Mouse (Mus musculus) hindbrain, embryonic 15.5 days (tissue): ENCODE results near the gene Amy2a4. TPM values are rescaled to one million over a fixed set of nuclear protein-coding genes. Genes with fewer than 3 reads are reported as not detected.
"Not testable (repeated sequence)": the region's sequence is repeated elsewhere in the genome, so short reads cannot be mapped to it uniquely, and the experiment has no call there.

ENCODE experiments used
- ATAC-seq: fragments of 200-750 bp; cut with Nextera tagmentation; 2 replicates; pipeline ENCODE4 v1.8.0; 2017; ENCODE audit warnings: low read depth, moderate number of reproducible peaks, moderate TSS enrichment; ENCODE audit not compliant: low FRiP score
- H3K27ac ChIP-seq: fragments of 300-500 bp; sonication (generic); replicated peaks from 2 replicates; pipeline ENCODE4 v1.5.1; 2015; ENCODE audit warnings: mild to moderate bottlenecking, inconsistent platforms
- H3K27me3 ChIP-seq: fragments of 300-500 bp; sonication (generic); 2 replicates; pipeline ENCODE4 v1.6.1; 2015; ENCODE audit warnings: control low read depth, inconsistent platforms
- H3K36me3 ChIP-seq: fragments of 300-500 bp; sonication (generic); 2 replicates; pipeline ENCODE4 v1.6.1; 2015; ENCODE audit warnings: control low read depth, inconsistent platforms
- H3K4me1 ChIP-seq: fragments of 300-500 bp; sonication (generic); replicated peaks from 2 replicates; pipeline ENCODE4 v1.6.1; 2015; ENCODE audit warnings: control low read depth, inconsistent platforms
- H3K4me2 ChIP-seq: fragments of 300-500 bp; sonication (generic); 2 replicates; pipeline ENCODE4 v1.6.1; 2015; ENCODE audit warnings: moderate library complexity, mild to moderate bottlenecking, inconsistent platforms
- H3K4me3 ChIP-seq: fragments of 300-500 bp; sonication (generic); 2 replicates; pipeline ENCODE4 v1.5.1; 2015; ENCODE audit warnings: mild to moderate bottlenecking, inconsistent platforms
- H3K9ac ChIP-seq: fragments of 300-500 bp; sonication (generic); 2 replicates; pipeline ENCODE4 v1.6.1; 2015; ENCODE audit warnings: inconsistent platforms
- H3K9me3 ChIP-seq: fragments of 300-500 bp; sonication (generic); 2 replicates; pipeline ENCODE4 v1.6.1; 2016; ENCODE audit warnings: control low read depth, inconsistent platforms
- WGBS: fragments of 180-500 bp; shearing (Covaris S2); methylation state at CpG from one replicate; pipeline ENCODE4 v1.1.7; 2015; 5-methylcytosine and 5-hydroxymethylcytosine counted together
- polyA plus RNA-seq: library from polyadenylated mRNA; unstranded; fragments of >200 nt; fragmentation: Nextera tagmentation; extraction: Ambion mirVana; gene quantifications from 2 replicates; pipeline ENCODE4 v1.2.1, GENCODE M21; 2015

Gene Amy2a4
- not detected in 2 replicates for polyA plus RNA-seq

- not testable (repeated sequence) for H3K9ac ChIP-seq, H3K4me3 ChIP-seq, H3K4me2 ChIP-seq, H3K27ac ChIP-seq, H3K9me3 ChIP-seq, H3K36me3 ChIP-seq, ATAC-seq, H3K27me3 ChIP-seq, H3K4me1 ChIP-seq
- no CpG with 5 or more reads among the region's 4 CpGs for WGBS
Measured at GRCm38 (mm10) chr3:113291349-113291748, at the start of gene Amy2a4. Gene Amy2a4 (minus strand): TSS chr3:113291449.

DNA sequence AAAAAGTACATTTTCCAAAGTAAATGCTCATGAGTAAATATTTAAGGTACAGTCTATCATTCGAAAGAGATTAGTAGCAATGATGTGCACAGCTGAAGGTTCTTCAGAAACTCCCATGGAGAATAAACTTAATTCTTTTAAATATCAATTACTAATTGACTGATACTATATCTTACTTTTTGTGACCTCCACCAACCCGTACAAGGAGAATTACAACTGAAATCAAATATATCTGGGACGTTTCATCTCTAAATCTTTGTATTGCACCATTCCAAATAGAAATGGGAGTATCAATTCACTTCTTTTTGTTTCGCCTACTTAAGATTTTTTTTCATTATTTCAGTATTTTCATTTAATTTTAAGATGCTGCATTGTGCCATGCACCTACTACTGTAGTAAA is 32.7 kb upstream of the Amy2a4 start, which contains the start of gene Amy2a3:
Gene Amy2a3, minus strand, starts transcription at position 101 of the 400 bp plus-strand sequence.
- WGBS: no CpG with 5 or more reads among the region's 4 CpGs

GRCm38 (mm10) chr3:113312937-113313336 is 21.7 kb upstream of the Amy2a4 start:
- not testable (repeated sequence) for H3K27me3 ChIP-seq, H3K9me3 ChIP-seq, ATAC-seq, H3K36me3 ChIP-seq, H3K9ac ChIP-seq, H3K4me2 ChIP-seq, H3K27ac ChIP-seq, H3K4me1 ChIP-seq, H3K4me3 ChIP-seq
- WGBS: no CpG with 5 or more reads among the region's 3 CpGs

More for the DNA sequence above, 32.7 kb upstream of the Amy2a4 start, which contains the start of gene Amy2a3:
- H3K4me3 ChIP-seq, H3K27ac ChIP-seq, H3K4me1 ChIP-seq, ATAC-seq, H3K4me2 ChIP-seq, H3K36me3 ChIP-seq, H3K9me3 ChIP-seq, H3K27me3 ChIP-seq, H3K9ac ChIP-seq: not testable (repeated sequence)

DNA sequence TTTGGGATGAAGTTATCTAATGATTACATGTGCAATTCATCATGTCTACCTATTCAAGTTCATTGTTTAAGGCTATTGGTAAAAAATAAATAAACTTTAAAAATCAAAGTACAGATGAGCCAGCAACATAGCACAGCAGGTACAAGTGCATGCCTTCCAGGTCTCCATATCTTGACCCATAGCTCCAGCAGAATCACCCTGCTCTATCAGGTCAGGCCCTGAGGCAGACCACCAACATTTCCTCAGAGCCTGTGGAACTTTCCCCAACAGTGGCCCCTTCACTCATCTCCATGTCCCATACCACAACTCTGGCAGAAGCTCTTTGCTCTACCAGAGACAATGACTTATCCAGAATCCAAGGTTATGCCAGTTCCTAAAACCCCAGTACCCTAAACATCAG is 11.0 kb downstream of the Amy2a4 start:
- H3K9me3 ChIP-seq, H3K27ac ChIP-seq, H3K36me3 ChIP-seq, H3K4me2 ChIP-seq, ATAC-seq, H3K9ac ChIP-seq, H3K4me3 ChIP-seq, H3K4me1 ChIP-seq, H3K27me3 ChIP-seq: not testable (repeated sequence)

DNA sequence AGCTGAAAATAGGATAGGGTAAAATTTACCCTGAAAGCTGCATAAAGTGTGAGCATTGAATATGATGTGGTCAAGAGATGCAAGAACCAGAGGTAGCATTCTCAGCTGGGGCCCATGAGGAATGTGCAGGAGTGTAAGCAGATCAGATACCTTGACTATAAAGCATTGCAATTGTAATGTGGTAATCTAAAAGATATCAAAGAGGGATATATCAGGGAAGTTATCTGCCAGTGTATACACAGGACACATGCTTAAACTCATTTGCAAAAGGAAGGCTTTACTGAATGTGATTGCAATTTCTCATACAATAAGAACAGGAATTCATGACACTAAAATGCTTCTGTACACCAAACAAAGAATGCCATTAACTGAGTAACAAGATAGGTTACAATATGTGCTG is 11.7 kb downstream of the Amy2a4 start:
- not testable (repeated sequence) for H3K9me3 ChIP-seq, H3K9ac ChIP-seq, H3K4me2 ChIP-seq

GRCm38 (mm10) chr3:113258737-113259136 is 32.5 kb downstream of the Amy2a4 start, which contains the start of gene Amy2a5:
Gene Amy2a5 (minus strand): TSS chr3:113258837.
- H3K4me2 ChIP-seq, H3K9me3 ChIP-seq, H3K9ac ChIP-seq, H3K4me1 ChIP-seq, H3K27me3 ChIP-seq, ATAC-seq, H3K4me3 ChIP-seq, H3K27ac ChIP-seq, H3K36me3 ChIP-seq: not testable (repeated sequence)
- WGBS: no CpG with 5 or more reads among the region's 4 CpGs

More for the DNA sequence above, 11.7 kb downstream of the Amy2a4 start:
- H3K27ac ChIP-seq, H3K4me1 ChIP-seq, H3K27me3 ChIP-seq, H3K4me3 ChIP-seq, ATAC-seq, H3K36me3 ChIP-seq: not testable (repeated sequence)

Other genes starting within 250 kb of the Amy2a4 start
- gene Amy2a5, start 32.6 kb downstream of the Amy2a4 start, polyA plus RNA-seq: 0.42 and 0.52 TPM in 2 replicates
- gene Amy2a3, start 32.6 kb upstream of the Amy2a4 start, polyA plus RNA-seq: not detected in 2 replicates
- gene Amy2a2, start 65.2 kb upstream of the Amy2a4 start, polyA plus RNA-seq: not detected in 2 replicates
- gene Amy2a1, start 241.0 kb upstream of the Amy2a4 start, polyA plus RNA-seq: 1.1 and 1.8 TPM in 2 replicates